Mouse (Mus musculus) small intestine, adult 2 months (tissue): ENCODE data around the gene Pcsk4.

Experiments used
- CTCF ChIP-seq: fragments of 200-500 bp; IDR thresholded peaks from 2 replicates; pipeline ENCODE4 v1.5.1; 2012; ENCODE audit warnings: low read depth, mild to moderate bottlenecking, control low read depth, inconsistent platforms, low read length, moderate library complexity, mixed read lengths; ENCODE audit not compliant: insufficient replicate concordance, insufficient read length; ENCODE audit errors: extremely low read depth
- POLR2A ChIP-seq: fragments of 200-500 bp; IDR thresholded peaks from 2 replicates; pipeline ENCODE4 v1.6.1; 2012; ENCODE audit warnings: low read depth, mild to moderate bottlenecking, control low read depth, inconsistent platforms, low read length, moderate library complexity

GRCm38 (mm10) chr10:80332525-80332989 is 3.3 kb upstream of the Pcsk4 start:
- TF ChIP-seq CTCF (no peak), POLR2A (no peak; the same call in 1 of the 2 replicates)
